Mouse (Mus musculus): ENCODE results near the gene Acsf2. TPM values are rescaled to one million over a fixed set of nuclear protein-coding genes. Genes with fewer than 3 reads are reported as not detected.
A peak's percentile ranks its signal among the peaks of the same experiment; 100 is the strongest.

Acsf2 gene
- polyA plus RNA-seq, 1 experiment from 2014 or later: 6.9 TPM

GRCm38 (mm10) chr11:94629884-94630198 is 28.2 kb upstream of the Acsf2 start:
- no peaks in the 10 kb centered on the region for H3K27me3 ChIP-seq (ENCODE audit: control insufficient read depth, insufficient read depth, low read length)
- no peak overlapping the region for H3K27ac ChIP-seq (ENCODE audit: low read depth, low read length)
- WGBS: under 1% methylated on average over 28 of the region's 28 CpGs
- peak overlapping the region; percentile 95 for H3K4me3 ChIP-seq (ENCODE audit: low read depth, low read length)
- H3K4me1 ChIP-seq (replicated peaks; ENCODE audit: control insufficient read depth, insufficient read depth, low read length): peaks cover 3% of the 10 kb centered on the region; the same call in 1 of the 2 replicates
- ATAC-seq (replicated peaks; ENCODE audit: low FRiP score) (peak; percentile 53), DNase-seq (ENCODE audit: low spot score) (no peak)
- H3K9me3 ChIP-seq (ENCODE audit: control insufficient read depth, low read length): no peaks in the 10 kb centered on the region
- peaks cover 4% of the 10 kb centered on the region for H3K36me3 ChIP-seq (ENCODE audit: control insufficient read depth, insufficient read depth, low read length)
- H3K9ac ChIP-seq (ENCODE audit: low read length): peak overlapping the region; percentile 86
- H3K4me2 ChIP-seq (ENCODE audit: low read depth, low read length, severe bottlenecking): peak overlapping the region; percentile 87

- no peak within 1 kb of the TSS for H3K27ac ChIP-seq (ENCODE audit: low read depth, low read length)
- no peaks in the 10 kb centered on the region for H3K9me3 ChIP-seq (ENCODE audit: control insufficient read depth, low read length)
- H3K4me2 ChIP-seq (ENCODE audit: low read depth, low read length, severe bottlenecking): peak within 1 kb of the TSS; percentile 87
- H3K36me3 ChIP-seq (ENCODE audit: control insufficient read depth, insufficient read depth, low read length): no peaks in the 10 kb centered on the region; the same call in 1 of the 2 replicates
- peak within 1 kb of the TSS; percentile 95 for H3K4me3 ChIP-seq (ENCODE audit: low read depth, low read length)
- H3K27me3 ChIP-seq (ENCODE audit: control insufficient read depth, insufficient read depth, low read length): no peaks in the 10 kb centered on the region
- 8% methylated on average over 33 of the region's 41 CpGs for WGBS
- peak; percentile 95 for ATAC-seq (replicated peaks; ENCODE audit: low FRiP score)
- peak within 1 kb of the TSS; percentile 86 for H3K9ac ChIP-seq (ENCODE audit: low read length)
- peaks cover 3% of the 10 kb centered on the region; the same call in 1 of the 2 replicates for H3K4me1 ChIP-seq (replicated peaks; ENCODE audit: control insufficient read depth, insufficient read depth, low read length)
- DNase-seq (ENCODE audit: low spot score): peak; percentile 98
These were observed 27.7 kb upstream of the Acsf2 start, which contains the start of gene Lrrc59 for GRCm38 (mm10) chr11:94629199-94629883. TSS of gene Lrrc59 (plus strand) at chr11:94629767.

DNA sequence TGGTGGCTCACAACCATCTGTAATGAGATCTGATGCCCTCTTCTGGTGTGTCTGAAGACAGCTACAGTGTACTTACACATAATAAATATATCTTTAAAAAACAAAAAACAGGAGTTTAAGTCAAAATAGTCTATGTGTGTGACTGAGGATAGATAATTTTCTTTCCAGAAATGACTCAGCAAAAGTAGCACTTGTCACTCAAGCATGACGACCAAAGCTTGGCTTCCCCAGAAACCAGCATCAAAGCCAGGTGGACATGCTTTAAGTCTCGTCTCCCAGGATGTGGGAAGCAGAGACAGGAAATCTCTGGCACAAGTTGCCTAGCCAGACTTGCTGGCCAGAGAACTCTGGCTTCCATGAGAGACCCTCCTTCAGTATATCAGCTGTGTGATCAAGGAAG is 20.5 kb upstream of the Acsf2 start:
- no peak for DNase-seq (ENCODE audit: low spot score)
- no peak overlapping the region for H3K4me3 ChIP-seq (ENCODE audit: low read depth, low read length)
- no peak overlapping the region for H3K27ac ChIP-seq (ENCODE audit: low read depth, low read length)
- no peaks in the 10 kb centered on the region for H3K4me1 ChIP-seq (replicated peaks; ENCODE audit: control insufficient read depth, insufficient read depth, low read length)
- H3K9me3 ChIP-seq (ENCODE audit: control insufficient read depth, low read length): no peaks in the 10 kb centered on the region
- no peak for ATAC-seq (replicated peaks; ENCODE audit: low FRiP score)
- no peaks in the 10 kb centered on the region for H3K27me3 ChIP-seq (ENCODE audit: control insufficient read depth, insufficient read depth, low read length)
- 92% methylated on average over 2 of the region's 2 CpGs for WGBS
- no peak overlapping the region for H3K9ac ChIP-seq (ENCODE audit: low read length)
- no peak overlapping the region for H3K4me2 ChIP-seq (ENCODE audit: low read depth, low read length, severe bottlenecking)
- no peaks in the 10 kb centered on the region for H3K36me3 ChIP-seq (ENCODE audit: control insufficient read depth, insufficient read depth, low read length)

GRCm38 (mm10) chr11:94621458-94621852 is 19.8 kb upstream of the Acsf2 start:
- Histone ChIP-seq H3K36me3 (ENCODE audit: control insufficient read depth, insufficient read depth, low read length) (no peaks in the 10 kb centered on the region), H3K4me3 (ENCODE audit: low read depth, low read length) (no peak overlapping the region), H3K27me3 (ENCODE audit: control insufficient read depth, insufficient read depth, low read length) (no peaks in the 10 kb centered on the region), H3K4me2 (ENCODE audit: low read depth, low read length, severe bottlenecking) (no peak overlapping the region), H3K9me3 (ENCODE audit: control insufficient read depth, low read length) (no peaks in the 10 kb centered on the region), H3K4me1 (replicated peaks; ENCODE audit: control insufficient read depth, insufficient read depth, low read length) (no peaks in the 10 kb centered on the region), H3K27ac (ENCODE audit: low read depth, low read length) (no peak overlapping the region), H3K9ac (ENCODE audit: low read length) (no peak overlapping the region)
- DNase-seq (ENCODE audit: low spot score) (no peak), ATAC-seq (replicated peaks; ENCODE audit: low FRiP score) (no peak)

DNA sequence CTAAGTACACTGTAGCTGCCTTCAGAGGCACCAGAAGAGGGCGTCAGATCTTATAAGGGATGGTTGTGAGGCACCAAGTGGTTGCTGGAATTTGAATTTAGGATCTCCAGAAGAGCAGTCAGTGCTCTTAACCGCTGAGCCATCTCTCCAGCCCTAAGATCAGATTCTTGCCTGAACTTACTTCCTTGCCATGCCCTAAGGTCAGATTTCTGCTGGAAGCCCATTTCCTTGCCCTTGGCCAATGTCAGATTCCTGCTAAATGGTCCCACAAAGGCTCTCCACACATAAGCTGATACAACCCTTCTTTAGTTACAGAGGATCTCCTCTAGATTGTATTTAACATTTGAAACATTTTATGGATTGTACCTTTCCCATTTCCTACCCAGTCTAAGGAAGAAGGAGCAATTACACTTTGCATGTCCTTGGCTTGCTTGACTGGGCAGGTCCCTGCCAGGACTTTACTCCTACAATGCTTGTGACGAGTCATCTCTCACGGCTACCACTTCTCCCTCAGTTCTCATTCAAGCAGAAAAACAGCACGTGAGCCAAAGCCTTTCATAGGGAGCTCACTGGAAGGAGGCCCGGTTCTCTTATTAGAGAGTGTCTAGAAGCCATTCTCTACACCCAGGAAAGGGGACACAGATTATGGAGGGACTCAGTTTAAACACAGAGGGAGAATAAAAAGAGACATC is 19.2 kb upstream of the Acsf2 start:
- no peak overlapping the region for H3K4me2 ChIP-seq (ENCODE audit: low read depth, low read length, severe bottlenecking)
- no peak for ATAC-seq (replicated peaks; ENCODE audit: low FRiP score)
- H3K27ac ChIP-seq (ENCODE audit: low read depth, low read length): no peak overlapping the region
- DNase-seq (ENCODE audit: low spot score): no peak
- no peak overlapping the region for H3K9ac ChIP-seq (ENCODE audit: low read length)
- H3K9me3 ChIP-seq (ENCODE audit: control insufficient read depth, low read length): no peaks in the 10 kb centered on the region
- no peaks in the 10 kb centered on the region for H3K4me1 ChIP-seq (replicated peaks; ENCODE audit: control insufficient read depth, insufficient read depth, low read length)
- no peak overlapping the region for H3K4me3 ChIP-seq (ENCODE audit: low read depth, low read length)
- 66% methylated on average over 6 of the region's 6 CpGs for WGBS
- H3K27me3 ChIP-seq (ENCODE audit: control insufficient read depth, insufficient read depth, low read length): no peaks in the 10 kb centered on the region
- no peaks in the 10 kb centered on the region for H3K36me3 ChIP-seq (ENCODE audit: control insufficient read depth, insufficient read depth, low read length)

- H3K27ac ChIP-seq (ENCODE audit: low read depth, low read length): no peak overlapping the region
- H3K9ac ChIP-seq (ENCODE audit: low read length): no peak overlapping the region
- H3K36me3 ChIP-seq (ENCODE audit: control insufficient read depth, insufficient read depth, low read length): no peaks in the 10 kb centered on the region
- no peak for ATAC-seq (replicated peaks; ENCODE audit: low FRiP score)
- H3K9me3 ChIP-seq (ENCODE audit: control insufficient read depth, low read length): no peaks in the 10 kb centered on the region
- H3K4me1 ChIP-seq (replicated peaks; ENCODE audit: control insufficient read depth, insufficient read depth, low read length): no peaks in the 10 kb centered on the region
- H3K4me2 ChIP-seq (ENCODE audit: low read depth, low read length, severe bottlenecking): no peak overlapping the region
- whole genome bisulfite sequencing: 85% methylated on average over 2 of the region's 2 CpGs
- H3K27me3 ChIP-seq (ENCODE audit: control insufficient read depth, insufficient read depth, low read length): no peaks in the 10 kb centered on the region
- DNase-seq (ENCODE audit: low spot score): no peak
- H3K4me3 ChIP-seq (ENCODE audit: low read depth, low read length): no peak overlapping the region
These were observed 16.0 kb upstream of the Acsf2 start for GRCm38 (mm10) chr11:94617646-94618045.

DNA sequence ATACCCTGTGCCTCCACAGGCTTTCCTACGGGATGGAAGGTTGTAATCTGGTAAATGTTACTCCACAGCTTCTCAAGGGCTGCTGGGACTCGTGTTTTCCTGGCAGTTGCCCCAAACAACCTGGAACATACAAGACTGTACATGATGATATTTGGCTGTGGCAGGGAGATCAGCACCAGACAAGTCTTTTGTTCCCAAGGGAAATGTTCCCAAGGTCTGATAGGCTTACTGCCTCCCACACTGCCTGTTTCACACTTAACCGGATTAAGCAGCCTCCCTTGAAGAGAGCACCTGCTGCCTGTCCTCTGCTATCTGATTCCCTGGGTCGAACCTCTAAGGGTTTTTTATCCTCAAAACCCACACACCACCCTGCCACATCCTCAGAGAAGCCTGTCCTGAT is 13.8 kb upstream of the Acsf2 start:
- Histone ChIP-seq H3K4me1 (replicated peaks; ENCODE audit: control insufficient read depth, insufficient read depth, low read length) (no peaks in the 10 kb centered on the region), H3K9me3 (ENCODE audit: control insufficient read depth, low read length) (no peaks in the 10 kb centered on the region), H3K4me2 (ENCODE audit: low read depth, low read length, severe bottlenecking) (no peak overlapping the region), H3K4me3 (ENCODE audit: low read depth, low read length) (no peak overlapping the region), H3K9ac (ENCODE audit: low read length) (no peak overlapping the region), H3K27ac (ENCODE audit: low read depth, low read length) (no peak overlapping the region), H3K27me3 (ENCODE audit: control insufficient read depth, insufficient read depth, low read length) (no peaks in the 10 kb centered on the region), H3K36me3 (ENCODE audit: control insufficient read depth, insufficient read depth, low read length) (no peaks in the 10 kb centered on the region)
- ATAC-seq (replicated peaks; ENCODE audit: low FRiP score) (no peak), DNase-seq (ENCODE audit: low spot score) (no peak)
- WGBS: 27% methylated on average over 4 of the region's 4 CpGs

DNA sequence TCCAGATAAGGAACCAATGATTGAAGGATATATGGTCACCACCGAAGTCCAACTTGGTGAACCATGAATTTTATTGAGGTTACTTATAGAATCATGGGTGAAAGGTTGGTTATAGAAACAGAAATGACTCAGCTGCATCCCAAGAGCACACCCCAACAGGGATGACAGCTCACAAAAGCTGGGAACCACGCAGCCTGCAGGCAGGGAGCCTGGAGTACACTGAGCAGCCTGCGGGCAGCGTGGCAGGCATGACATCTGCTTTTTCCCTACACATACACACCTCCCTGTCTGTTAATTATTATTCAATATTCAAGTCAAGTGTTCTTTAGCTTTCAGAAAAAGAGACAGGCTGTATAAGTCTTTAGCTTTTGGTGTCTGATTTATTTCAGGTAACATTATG is 12.9 kb upstream of the Acsf2 start:
- H3K4me2 ChIP-seq (ENCODE audit: low read depth, low read length, severe bottlenecking): no peak overlapping the region
- WGBS: 89% methylated on average over 4 of the region's 4 CpGs
- ATAC-seq (replicated peaks; ENCODE audit: low FRiP score): no peak

More for the DNA sequence above, 12.9 kb upstream of the Acsf2 start:
- Histone ChIP-seq H3K4me1 (replicated peaks; ENCODE audit: control insufficient read depth, insufficient read depth, low read length) (no peaks in the 10 kb centered on the region), H3K4me3 (ENCODE audit: low read depth, low read length) (no peak overlapping the region), H3K9me3 (ENCODE audit: control insufficient read depth, low read length) (no peaks in the 10 kb centered on the region), H3K9ac (ENCODE audit: low read length) (no peak overlapping the region), H3K36me3 (ENCODE audit: control insufficient read depth, insufficient read depth, low read length) (no peaks in the 10 kb centered on the region), H3K27ac (ENCODE audit: low read depth, low read length) (no peak overlapping the region), H3K27me3 (ENCODE audit: control insufficient read depth, insufficient read depth, low read length) (no peaks in the 10 kb centered on the region)
- peak; percentile 38 for DNase-seq (ENCODE audit: low spot score)
